Mouse (Mus musculus) forebrain, embryonic 14.5 days (tissue): ENCODE measurements around the gene Sugct. TPM values are rescaled to one million over a fixed set of nuclear protein-coding genes. Genes with fewer than 3 reads are reported as not detected.
"Not testable (repeated sequence)": the region's sequence is repeated elsewhere in the genome, so short reads cannot be mapped to it uniquely, and the experiment has no call there.

Experiments used
- ATAC-seq: fragments of 200-750 bp; cut with Nextera tagmentation; 2 replicates; pipeline ENCODE4 v1.8.0; 2017; ENCODE audit warnings: mild to moderate bottlenecking, moderate library complexity
- DNase-seq: peaks from one replicate; pipeline ENCODE4 v3.0.0-alpha.2; 2015; ENCODE audit warnings: low spot score
- H3K27ac ChIP-seq: fragments of 300-500 bp; sonication (generic); 2 replicates; pipeline ENCODE4 v1.5.1; 2014; ENCODE audit warnings: low read depth, mild to moderate bottlenecking, control low read depth, low read length, moderate library complexity
- H3K27me3 ChIP-seq: fragments of 300-500 bp; sonication (generic); replicated peaks from 2 replicates; pipeline ENCODE4 v1.6.1; 2014; ENCODE audit warnings: low read length, control low read depth, mixed read lengths; ENCODE audit not compliant: control insufficient read depth, insufficient read depth
- H3K36me3 ChIP-seq: fragments of 300-500 bp; sonication (generic); 2 replicates; pipeline ENCODE4 v1.6.1; 2014; ENCODE audit warnings: low read length, control low read depth; ENCODE audit not compliant: control insufficient read depth, insufficient read depth
- H3K4me1 ChIP-seq: fragments of 300-500 bp; sonication (generic); 2 replicates; pipeline ENCODE4 v1.6.1; 2014; ENCODE audit warnings: antibody characterized with exemption, low read length, control low read depth; ENCODE audit not compliant: control insufficient read depth, insufficient read depth
- H3K4me2 ChIP-seq: fragments of 300-500 bp; sonication (generic); 2 replicates; pipeline ENCODE4 v1.6.1; 2014; ENCODE audit warnings: mild to moderate bottlenecking, control low read depth, low read length
- H3K4me3 ChIP-seq: fragments of 300-500 bp; sonication (generic); 2 replicates; pipeline ENCODE4 v1.5.1; 2014; ENCODE audit warnings: low read depth, low read length, control low read depth
- H3K9ac ChIP-seq: fragments of 300-500 bp; sonication (generic); 2 replicates; pipeline ENCODE4 v1.6.1; 2014; ENCODE audit warnings: mild to moderate bottlenecking, low read length, control low read depth, moderate library complexity
- H3K9me3 ChIP-seq: fragments of 300-500 bp; sonication (generic); replicated peaks from 2 replicates; pipeline ENCODE4 v1.6.1; 2016; ENCODE audit warnings: low read length, control low read depth, mixed read lengths; ENCODE audit not compliant: control insufficient read depth
- WGBS: fragments of 180-500 bp; shearing (Covaris S2); extraction: QIAGEN DNeasy Blood & Tissue Kit; methylation state at CpG from one replicate; pipeline ENCODE4 v1.1.7; 2014; 5-methylcytosine and 5-hydroxymethylcytosine counted together
- polyA plus RNA-seq: library from polyadenylated mRNA; unstranded; fragments of >200 nt; fragmentation: Nextera tagmentation; extraction: Ambion mirVana; gene quantifications from 2 replicates; pipeline ENCODE4 v1.2.1, GENCODE M21; 2014

Sugct gene
- polyA plus RNA-seq, 1 experiment from 2014 or later, result 1.7 TPM

DNA sequence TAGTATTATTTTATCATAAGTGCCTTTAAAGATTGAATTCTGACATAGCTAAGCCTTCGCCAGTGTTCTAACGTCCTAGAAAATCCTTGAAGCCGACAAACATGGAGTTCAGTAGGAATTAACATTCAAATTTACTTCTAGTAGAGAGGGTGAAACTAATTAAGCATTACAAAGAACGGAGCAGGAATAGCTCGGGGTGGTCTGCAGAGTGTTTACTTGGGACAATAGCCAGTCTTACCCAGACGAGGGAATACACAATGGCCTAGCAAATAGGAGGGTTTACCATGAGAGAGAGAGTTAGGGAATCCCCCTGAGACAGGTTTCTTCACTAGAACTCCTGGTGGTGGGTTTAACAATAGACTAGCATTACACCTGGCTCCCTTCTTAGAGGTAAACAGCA, 865.1 kb downstream of the Sugct start:
- DNase-seq, H3K27me3 ChIP-seq, H3K9me3 ChIP-seq, H3K4me2 ChIP-seq, H3K4me1 ChIP-seq, H3K9ac ChIP-seq, H3K4me3 ChIP-seq, H3K27ac ChIP-seq, ATAC-seq, H3K36me3 ChIP-seq: not testable (repeated sequence)
- WGBS, result 16% methylated on average over 6 of the region's 6 CpGs

- peak; percentile 34 for DNase-seq
- WGBS, result 48% methylated on average over 2 of the region's 2 CpGs
Measured at GRCm38 (mm10) chr13:16829589-16829988, 865.8 kb downstream of the Sugct start.

DNA sequence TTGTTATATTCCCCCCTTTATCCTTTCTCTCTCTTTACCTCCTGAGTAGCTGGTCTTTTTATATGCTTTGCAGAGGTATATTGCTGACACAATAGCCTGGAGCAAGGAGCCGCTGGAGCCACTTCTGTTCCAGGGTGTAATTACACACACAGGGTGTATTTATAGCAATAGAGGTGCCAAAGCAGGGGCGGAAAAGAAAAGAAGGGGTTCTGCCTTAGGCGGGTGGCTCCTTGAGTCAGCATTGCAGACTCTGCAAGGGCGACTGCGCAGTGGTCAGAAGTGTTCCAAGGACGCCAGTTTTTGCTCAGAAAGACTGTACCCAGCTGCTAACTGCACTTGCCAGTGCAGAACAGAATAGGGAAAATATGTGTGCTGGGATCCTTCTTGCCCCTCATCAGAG, 869.7 kb downstream of the Sugct start:
- DNase-seq, result no peak
- Histone ChIP-seq H3K9me3 (no peaks in the 10 kb centered on the region), H3K27ac (no peak overlapping the region), H3K4me1 (no peaks in the 10 kb centered on the region), H3K4me2 (no peak overlapping the region), H3K9ac (no peak overlapping the region), H3K27me3 (no peaks in the 10 kb centered on the region), H3K36me3 (no peaks in the 10 kb centered on the region), H3K4me3 (no peak overlapping the region)
- no peak for ATAC-seq
- WGBS, result 54% methylated on average over 6 of the region's 6 CpGs

More at GRCm38 (mm10) chr13:16829589-16829988, 865.8 kb downstream of the Sugct start:
- H3K27ac ChIP-seq, result no peak overlapping the region
- no peaks in the 10 kb centered on the region for H3K4me1 ChIP-seq
- no peaks in the 10 kb centered on the region for H3K27me3 ChIP-seq
- ATAC-seq, result 0 out of 2 replicates have a peak, but pooled peaks have one; percentile 42
- H3K9me3 ChIP-seq, result no peaks in the 10 kb centered on the region
- H3K9ac ChIP-seq, result no peak overlapping the region
- H3K36me3 ChIP-seq, result no peaks in the 10 kb centered on the region
- H3K4me3 ChIP-seq, result no peak overlapping the region
- no peak overlapping the region for H3K4me2 ChIP-seq

DNA sequence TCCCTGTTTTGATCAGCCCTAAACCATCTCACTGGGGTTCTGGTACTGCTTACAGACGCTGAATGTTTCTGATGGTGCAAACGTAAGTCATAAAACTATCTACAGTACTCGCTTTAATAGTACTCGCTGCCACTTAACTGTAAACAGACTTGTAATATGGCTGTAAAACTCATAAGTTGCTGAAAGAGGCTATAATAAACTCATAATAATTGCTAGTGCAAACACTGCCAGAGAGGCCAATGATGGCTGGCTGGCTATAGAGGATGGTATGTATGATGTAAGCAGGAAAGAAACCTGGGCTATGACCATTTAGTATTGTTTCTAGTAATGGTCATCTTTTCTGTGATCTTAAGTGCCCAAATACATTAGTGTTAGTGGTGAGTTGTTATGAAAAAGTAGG, 873.6 kb downstream of the Sugct start:
- Histone ChIP-seq H3K27me3 (no peaks in the 10 kb centered on the region), H3K4me3 (no peak overlapping the region), H3K36me3 (no peaks in the 10 kb centered on the region), H3K9ac (no peak overlapping the region), H3K27ac (no peak overlapping the region), H3K4me1 (no peaks in the 10 kb centered on the region), H3K4me2 (no peak overlapping the region), H3K9me3 (no peaks in the 10 kb centered on the region)
- ATAC-seq (no peak), DNase-seq (no peak)
- WGBS, result 86% methylated on average over 4 of the region's 4 CpGs

DNA sequence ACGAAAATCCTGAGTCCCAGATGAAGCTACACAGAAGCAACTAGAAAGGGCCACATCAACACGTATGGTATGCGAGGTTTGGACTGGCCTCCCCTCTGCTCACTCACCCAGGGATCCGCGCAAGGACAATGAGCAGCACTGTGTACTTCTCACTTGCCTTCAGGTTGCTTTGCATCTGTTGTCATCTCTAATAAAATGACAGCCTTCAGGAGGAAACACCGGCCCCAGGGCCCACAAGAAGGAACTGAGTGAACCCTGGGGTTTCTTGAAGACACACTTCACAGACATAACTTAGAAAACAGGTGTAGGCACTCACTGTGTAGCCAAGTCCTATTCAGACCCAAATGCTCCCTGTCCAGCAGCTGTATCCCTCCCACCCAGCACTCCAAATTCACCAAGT, 877.9 kb downstream of the Sugct start:
- Histone ChIP-seq H3K27me3 (no peaks in the 10 kb centered on the region), H3K4me1 (no peaks in the 10 kb centered on the region), H3K27ac (no peak overlapping the region), H3K9ac (no peak overlapping the region), H3K4me3 (no peak overlapping the region), H3K4me2 (no peak overlapping the region), H3K9me3 (no peaks in the 10 kb centered on the region), H3K36me3 (no peaks in the 10 kb centered on the region)
- ATAC-seq (no peak), DNase-seq (no peak)
- 79% methylated on average over 6 of the region's 6 CpGs for WGBS

DNA sequence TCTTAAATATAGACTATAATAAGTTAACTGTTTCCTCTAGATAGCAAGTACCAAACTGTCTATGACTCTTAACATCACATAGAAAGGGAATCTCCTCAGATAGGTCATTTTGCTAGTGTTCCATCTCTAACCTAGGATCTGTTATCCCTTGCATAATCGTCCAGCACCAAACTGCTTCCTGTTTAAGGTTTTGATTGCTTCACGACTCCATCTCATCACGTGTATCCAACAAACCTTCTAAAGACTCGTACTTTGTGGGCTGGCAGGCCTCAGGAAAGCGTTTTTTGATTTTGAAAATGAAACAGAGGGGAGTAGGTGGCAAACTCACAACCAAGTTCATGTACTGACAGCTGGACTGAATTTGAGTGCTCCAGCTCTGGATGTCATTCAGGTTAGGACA, 878.6 kb downstream of the Sugct start:
- no peak overlapping the region for H3K4me3 ChIP-seq
- H3K36me3 ChIP-seq, result no peaks in the 10 kb centered on the region
- H3K9ac ChIP-seq, result no peak overlapping the region
- ATAC-seq (no peak), DNase-seq (no peak)
- no peak overlapping the region for H3K4me2 ChIP-seq
- no peak overlapping the region for H3K27ac ChIP-seq
- no peaks in the 10 kb centered on the region for H3K27me3 ChIP-seq
- H3K4me1 ChIP-seq, result no peaks in the 10 kb centered on the region
- WGBS, result 87% methylated on average over 5 of the region's 5 CpGs
- no peaks in the 10 kb centered on the region for H3K9me3 ChIP-seq

GRCm38 (mm10) chr13:16812268-16812667, 883.1 kb downstream of the Sugct start:
- ATAC-seq (no peak), DNase-seq (no peak)
- Histone ChIP-seq H3K4me3 (no peak overlapping the region), H3K9ac (no peak overlapping the region), H3K27ac (no peak overlapping the region), H3K4me1 (no peaks in the 10 kb centered on the region), H3K36me3 (no peaks in the 10 kb centered on the region), H3K4me2 (no peak overlapping the region), H3K9me3 (no peaks in the 10 kb centered on the region), H3K27me3 (no peaks in the 10 kb centered on the region)
- WGBS, result 91% methylated on average over 2 of the region's 2 CpGs

Other genes starting within 250 kb of the Sugct start
- 48.3 and 60.0 TPM in 2 replicates for gene Mplkip, start 361 bp downstream of the Sugct start, polyA plus RNA-seq
- gene Cdk13, start 109.5 kb upstream of the Sugct start, polyA plus RNA-seq, result 13.6 and 15.4 TPM in 2 replicates
- 176 and 179 TPM in 2 replicates for gene Rala, start 248.7 kb upstream of the Sugct start, polyA plus RNA-seq